Mouse (Mus musculus): ENCODE results near the gene Tmem138. TPM values are rescaled to one million over a fixed set of nuclear protein-coding genes. Genes with fewer than 3 reads are reported as not detected.

Gene Tmem138
- 1 to 10 TPM; 8.6 to 8.7 TPM for total RNA-seq (2021)
- long read RNA-seq, experiment 1, transcript Tmem138-201 (5 exons, 1,590 nt): major isoform, 5 of 9 reads
- long read RNA-seq, experiment 1, partial matches to known transcripts: 0 of 9 reads
- long read RNA-seq, experiment 1, other reads (novel, unspliced or antisense): 0 of 9 reads
- long read RNA-seq, experiment 2, partial matches to known transcripts: 0 of 10 reads
- long read RNA-seq, experiment 2, other reads (novel, unspliced or antisense): 2 of 10 reads

DNA sequence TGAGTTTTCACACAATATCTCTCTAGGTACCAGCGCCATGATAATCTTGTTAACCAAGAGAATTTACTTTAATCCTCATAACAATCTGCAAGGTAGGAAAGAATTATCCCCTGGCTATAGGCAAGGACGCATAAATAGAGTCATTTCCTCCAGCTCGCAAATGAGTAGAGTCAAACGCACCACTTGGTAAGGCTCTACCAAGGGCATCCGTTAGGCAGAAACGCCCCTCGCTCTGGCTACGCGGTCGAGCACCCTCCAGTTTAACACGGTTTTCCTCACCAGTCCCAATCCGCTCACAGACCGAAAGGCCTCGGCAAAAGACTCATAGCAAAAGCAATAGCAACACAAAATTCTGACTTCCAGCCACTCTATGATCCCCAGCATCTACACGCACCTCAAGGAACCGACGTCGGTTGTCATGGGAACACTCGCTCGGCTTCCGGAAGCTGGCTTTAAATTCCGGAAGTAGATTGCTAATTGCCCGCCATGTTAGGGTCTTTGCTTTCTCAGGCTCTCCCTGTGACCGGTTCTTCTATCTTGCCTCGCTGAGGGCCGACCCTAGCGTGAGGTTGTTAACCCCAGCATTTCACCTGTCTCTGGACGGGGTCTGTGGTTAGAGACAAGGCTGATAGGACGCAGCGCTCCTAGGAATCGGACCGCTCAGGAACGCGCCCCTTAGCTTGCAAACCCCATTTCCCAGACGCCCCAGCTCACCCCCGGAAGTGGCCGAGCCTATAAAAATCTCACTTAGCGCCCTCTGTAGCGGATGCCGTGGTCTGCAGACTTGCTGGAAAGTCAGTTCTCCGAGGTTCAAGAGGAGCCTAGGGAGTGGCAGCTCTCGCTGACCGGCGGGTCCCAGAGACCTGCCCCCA is at the start of gene Tmem138, which contains the start of gene Cyb561a3:
Gene Tmem138 (minus strand): TSS at position 673 of the 872 bp plus-strand sequence.
Gene Cyb561a3 (plus strand): TSS at position 483 of the 872 bp plus-strand sequence.
- peak; percentile 94 for DNase-seq

- no peak for DNase-seq
Measured at GRCm38 (mm10) chr19:10608573-10609240, 31.5 kb upstream of the Tmem138 start.

DNA sequence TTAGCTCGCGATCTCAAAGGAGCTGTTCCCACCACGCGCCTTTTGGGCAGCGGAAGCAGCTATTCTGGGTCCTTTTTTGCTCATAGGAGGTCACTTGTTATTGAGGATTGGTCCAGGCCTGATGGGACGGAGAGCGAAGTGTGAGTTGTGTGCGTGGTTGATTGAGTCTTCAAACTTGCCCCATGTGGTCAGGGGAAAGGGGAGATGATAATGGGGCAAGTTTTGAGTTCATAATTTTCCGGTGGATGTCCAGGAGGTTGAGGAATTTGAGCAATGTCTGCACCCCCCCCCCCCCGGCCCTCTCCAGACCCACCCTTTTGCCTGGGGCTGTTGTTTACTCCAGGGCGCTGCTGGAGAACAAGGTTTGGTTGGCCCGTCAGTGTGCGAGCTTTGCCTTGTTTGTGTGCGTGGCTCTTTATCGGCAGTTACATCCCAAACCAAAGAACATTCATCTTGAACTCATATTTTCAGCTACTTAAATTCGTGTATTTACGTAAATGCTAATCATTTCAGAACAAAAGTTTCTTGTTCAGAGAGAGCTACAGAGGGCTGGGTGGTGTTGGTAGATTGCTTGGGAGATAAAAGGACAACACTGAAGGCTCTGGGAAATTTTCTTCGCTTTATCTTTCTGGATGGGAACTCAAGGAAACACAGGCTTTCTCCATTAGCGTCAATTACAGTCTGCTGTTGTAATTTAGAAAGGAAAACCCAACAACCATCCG is 28.9 kb upstream of the Tmem138 start:
- DNase-seq: no peak

DNA sequence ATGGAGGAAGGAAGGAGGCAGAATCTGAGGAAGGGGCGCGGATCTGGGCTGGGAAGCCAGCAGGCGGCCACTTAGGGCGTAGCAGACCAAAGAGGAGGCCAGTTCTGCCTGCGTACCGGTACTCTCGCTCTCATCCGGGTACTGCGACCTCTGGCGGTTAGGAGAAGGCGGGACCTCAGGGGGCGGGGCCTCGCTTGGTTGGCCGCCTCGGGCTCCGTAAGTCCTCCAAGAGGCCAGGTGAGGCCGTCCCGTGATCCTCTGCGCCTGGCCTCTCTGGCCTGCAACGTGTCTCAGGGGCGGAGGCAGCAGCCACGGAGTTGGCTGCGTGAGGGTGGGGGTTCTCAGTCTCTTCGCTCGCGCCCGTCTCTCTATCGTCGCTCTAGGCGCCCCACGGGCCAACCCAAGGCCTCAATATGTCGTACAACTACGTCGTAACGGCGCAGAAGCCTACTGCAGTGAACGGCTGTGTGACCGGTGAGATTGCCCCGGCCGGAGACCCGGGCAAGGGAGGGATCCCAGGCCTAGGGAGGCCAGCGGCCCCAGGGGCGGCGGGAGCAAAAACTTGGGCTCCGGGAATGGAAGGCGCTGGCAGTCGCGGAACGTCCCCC is 28.2 kb upstream of the Tmem138 start, which contains the start of the genes Ddb1 and Tkfc:
Gene Ddb1 (plus strand): TSS at position 35 of the 608 bp plus-strand sequence.
Gene Tkfc (minus strand): TSS at position 362 of the 608 bp plus-strand sequence.
- peak; percentile 99 for DNase-seq

- no peak for DNase-seq
Measured at GRCm38 (mm10) chr19:10604534-10604933, 27.4 kb upstream of the Tmem138 start.

GRCm38 (mm10) chr19:10603660-10604523 is 26.7 kb upstream of the Tmem138 start:
- peak; percentile 9 for DNase-seq

- DNase-seq: peak; percentile 92
Measured at GRCm38 (mm10) chr19:10602787-10603186, 25.6 kb upstream of the Tmem138 start.

- no peak for DNase-seq
Measured at GRCm38 (mm10) chr19:10602247-10602769, 25.1 kb upstream of the Tmem138 start.

- DNase-seq: no peak
Measured at GRCm38 (mm10) chr19:10599648-10600047, 22.5 kb upstream of the Tmem138 start.

- peak; percentile 40 for DNase-seq
Measured at GRCm38 (mm10) chr19:10598188-10598587, 21.0 kb upstream of the Tmem138 start.

- no peak for DNase-seq
Measured at GRCm38 (mm10) chr19:10591659-10592377, 14.7 kb upstream of the Tmem138 start.

DNA sequence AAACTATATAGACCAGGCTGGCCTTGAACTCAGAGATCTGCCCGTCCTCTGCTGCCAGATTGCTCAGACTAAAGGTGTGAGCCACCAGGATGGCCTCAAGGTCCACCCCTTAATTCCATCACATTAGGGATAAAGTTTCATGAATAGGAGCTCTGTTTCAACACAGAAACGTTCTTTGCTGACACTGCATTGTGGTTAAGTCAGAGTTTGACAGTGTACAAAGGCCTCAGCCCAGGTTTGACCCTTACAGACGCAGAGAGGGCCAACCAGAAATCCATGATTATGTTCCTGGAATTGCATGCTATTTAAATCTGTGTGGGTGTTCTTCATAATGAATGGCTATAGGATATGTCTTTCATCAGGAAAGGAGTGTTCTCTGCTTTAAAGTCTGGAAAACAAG is 13.1 kb upstream of the Tmem138 start:
- DNase-seq: no peak

GRCm38 (mm10) chr19:10589127-10589857 is 12.1 kb upstream of the Tmem138 start:
- DNase-seq: no peak

- DNase-seq: no peak
Measured at GRCm38 (mm10) chr19:10587231-10587630, 10.1 kb upstream of the Tmem138 start.

DNA sequence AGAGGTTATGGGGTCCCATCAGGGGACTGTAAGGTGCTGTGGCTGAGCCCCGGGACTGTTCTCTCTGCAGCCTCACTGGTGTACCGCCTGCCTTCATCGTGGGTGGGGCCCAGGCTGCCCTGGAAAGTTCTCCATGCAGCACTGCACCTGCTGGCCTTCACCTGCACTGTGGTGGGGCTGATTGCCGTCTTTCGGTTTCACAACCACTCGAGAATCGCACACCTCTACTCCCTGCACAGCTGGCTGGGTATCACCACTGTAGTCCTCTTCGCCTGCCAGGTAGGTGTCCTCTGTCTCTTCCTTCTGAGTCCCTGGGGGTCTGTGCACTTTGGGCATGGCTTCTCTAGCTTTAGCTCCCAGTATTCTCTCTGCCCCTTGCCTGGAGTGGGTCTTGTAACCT is 8.0 kb upstream of the Tmem138 start:
- DNase-seq: no peak

- DNase-seq: no peak
Measured at GRCm38 (mm10) chr19:10583550-10584146, 6.5 kb upstream of the Tmem138 start.

DNA sequence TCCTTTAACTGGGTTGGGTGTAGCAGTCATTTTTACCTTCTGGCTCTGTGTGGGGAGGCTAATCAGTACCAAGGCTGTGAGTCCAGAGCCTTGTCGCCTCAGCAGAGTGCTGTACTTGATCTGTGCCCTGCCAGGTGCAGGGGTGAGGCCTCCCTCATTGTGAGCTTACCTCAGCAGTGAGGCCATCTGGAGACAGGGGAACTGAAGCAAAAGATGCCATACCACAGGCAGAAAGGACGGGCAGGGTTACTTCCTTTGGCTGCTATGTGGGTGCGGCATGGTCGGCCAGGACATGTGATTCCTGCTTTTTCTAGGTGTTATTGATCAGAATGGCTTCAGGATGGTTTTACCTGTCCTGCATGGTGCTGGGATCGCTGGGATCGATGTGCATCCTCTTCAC is 4.8 kb upstream of the Tmem138 start:
- no peak for DNase-seq

- no peak for DNase-seq
Measured at GRCm38 (mm10) chr19:10580761-10581160, 3.6 kb upstream of the Tmem138 start.
